Mouse (Mus musculus): Measurements from ENCODE around the gene Trim32. TPM values are rescaled to one million over a fixed set of nuclear protein-coding genes. Genes with fewer than 3 reads are reported as not detected.

Trim32 gene
- polyA plus RNA-seq, 1 experiment from 2014 or later: 34.8 TPM

GRCm38 (mm10) chr4:65638231-65638630 lies 33.4 kb downstream of the Trim32 start:
- no peak overlapping the region for H3K27ac ChIP-seq
- no peak overlapping the region for H3K4me3 ChIP-seq (replicated peaks; ENCODE audit: low read depth, low read length)
- H3K9me3 ChIP-seq (replicated peaks; ENCODE audit: low read length): no peaks in the 10 kb centered on the region
- H3K4me2 ChIP-seq (ENCODE audit: low read length): no peak overlapping the region
- no peaks in the 10 kb centered on the region for H3K4me1 ChIP-seq (replicated peaks; ENCODE audit: insufficient read depth, low read length)
- no peaks in the 10 kb centered on the region for H3K36me3 ChIP-seq (ENCODE audit: insufficient read depth, low read length)
- no peak overlapping the region for H3K9ac ChIP-seq (ENCODE audit: low read depth, low read length)
- H3K27me3 ChIP-seq (ENCODE audit: insufficient read depth, low read length): no peaks in the 10 kb centered on the region
- TF ChIP-seq CTCF (IDR thresholded peaks at IDR 0.05; ENCODE audit: low read depth): no peak
- ATAC-seq (replicated peaks; ENCODE audit: low FRiP score, low read depth): no peak
- WGBS: 49% methylated on average over 3 of the region's 3 CpGs
- no peak for DNase-seq (ENCODE audit: low spot score)

GRCm38 (mm10) chr4:65642611-65643010 lies 37.8 kb downstream of the Trim32 start:
- Histone ChIP-seq H3K4me2 (ENCODE audit: low read length) (no peak overlapping the region), H3K27ac (no peak overlapping the region), H3K9ac (ENCODE audit: low read depth, low read length) (no peak overlapping the region), H3K9me3 (replicated peaks; ENCODE audit: low read length) (no peaks in the 10 kb centered on the region), H3K4me3 (replicated peaks; ENCODE audit: low read depth, low read length) (no peak overlapping the region), H3K27me3 (ENCODE audit: insufficient read depth, low read length) (no peaks in the 10 kb centered on the region), H3K36me3 (ENCODE audit: insufficient read depth, low read length) (no peaks in the 10 kb centered on the region), H3K4me1 (replicated peaks; ENCODE audit: insufficient read depth, low read length) (no peaks in the 10 kb centered on the region)
- ATAC-seq (replicated peaks; ENCODE audit: low FRiP score, low read depth) (no peak), DNase-seq (ENCODE audit: low spot score) (peak; percentile 29)
- no peak for TF ChIP-seq CTCF (IDR thresholded peaks at IDR 0.05; ENCODE audit: low read depth)
- 9% methylated on average over 5 of the region's 5 CpGs for WGBS

GRCm38 (mm10) chr4:65654723-65655122 lies 49.9 kb downstream of the Trim32 start:
- H3K27ac ChIP-seq: no peak overlapping the region
- ATAC-seq (replicated peaks; ENCODE audit: low FRiP score, low read depth): peak; percentile 76
- H3K9ac ChIP-seq (ENCODE audit: low read depth, low read length): no peak overlapping the region
- TF ChIP-seq CTCF (IDR thresholded peaks at IDR 0.05; ENCODE audit: low read depth): peak; percentile 95
- 0% methylated on average over 2 of the region's 2 CpGs for WGBS
- H3K4me1 ChIP-seq (replicated peaks; ENCODE audit: insufficient read depth, low read length): no peaks in the 10 kb centered on the region
- peak; percentile 90 for DNase-seq (ENCODE audit: low spot score)
- no peaks in the 10 kb centered on the region for H3K9me3 ChIP-seq (replicated peaks; ENCODE audit: low read length)
- no peak overlapping the region for H3K4me3 ChIP-seq (replicated peaks; ENCODE audit: low read depth, low read length)
- no peak overlapping the region for H3K4me2 ChIP-seq (ENCODE audit: low read length)
- no peaks in the 10 kb centered on the region for H3K27me3 ChIP-seq (ENCODE audit: insufficient read depth, low read length)
- H3K36me3 ChIP-seq (ENCODE audit: insufficient read depth, low read length): no peaks in the 10 kb centered on the region

DNA sequence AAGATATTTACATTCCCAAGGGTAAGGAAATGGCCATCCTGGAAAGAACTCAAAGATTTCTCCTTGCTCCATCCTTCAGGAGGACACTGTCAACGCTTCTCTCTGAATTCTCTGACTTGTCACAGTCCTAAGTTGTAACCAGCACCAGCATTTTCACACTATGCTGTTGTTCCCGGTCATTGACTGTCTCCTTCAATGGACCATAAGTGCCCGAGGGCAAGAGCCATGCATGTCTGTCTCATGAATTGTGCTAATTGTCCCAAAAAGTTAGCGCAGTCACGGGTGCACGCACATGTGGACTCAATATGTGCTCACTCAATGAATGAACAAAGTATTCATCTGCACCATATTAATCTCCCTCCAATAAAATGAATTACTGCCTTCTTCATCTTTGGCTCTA lies 58.4 kb downstream of the Trim32 start:
- no peaks in the 10 kb centered on the region for H3K27me3 ChIP-seq (ENCODE audit: insufficient read depth, low read length)
- H3K9me3 ChIP-seq (replicated peaks; ENCODE audit: low read length): no peaks in the 10 kb centered on the region
- no peak for TF ChIP-seq CTCF (IDR thresholded peaks at IDR 0.05; ENCODE audit: low read depth)
- ATAC-seq (replicated peaks; ENCODE audit: low FRiP score, low read depth) (no peak), DNase-seq (ENCODE audit: low spot score) (no peak)
- no peak overlapping the region for H3K4me2 ChIP-seq (ENCODE audit: low read length)
- H3K4me1 ChIP-seq (replicated peaks; ENCODE audit: insufficient read depth, low read length): no peaks in the 10 kb centered on the region
- H3K36me3 ChIP-seq (ENCODE audit: insufficient read depth, low read length): no peaks in the 10 kb centered on the region
- no peak overlapping the region for H3K27ac ChIP-seq
- 70% methylated on average over 6 of the region's 6 CpGs for WGBS
- no peak overlapping the region for H3K9ac ChIP-seq (ENCODE audit: low read depth, low read length)
- no peak overlapping the region for H3K4me3 ChIP-seq (replicated peaks; ENCODE audit: low read depth, low read length)

Measured in kidney, postnatal 0 days (tissue).